Mouse (Mus musculus) midbrain, embryonic 14.5 days (tissue): ENCODE measurements around the gene Nexmif. TPM values are rescaled to one million over a fixed set of nuclear protein-coding genes. Genes with fewer than 3 reads are reported as not detected.
"Not testable (repeated sequence)": the region's sequence is repeated elsewhere in the genome, so short reads cannot be mapped to it uniquely, and the experiment has no call there.

Experiments used
- ATAC-seq: fragments of 200-750 bp; cut with Nextera tagmentation; 2 replicates; pipeline ENCODE4 v1.8.0; 2017; ENCODE audit warnings: moderate number of reproducible peaks, moderate library complexity; ENCODE audit not compliant: low FRiP score, low TSS enrichment
- DNase-seq: peaks from one replicate; pipeline ENCODE4 v3.0.0-alpha.2; 2015
- H3K27ac ChIP-seq: fragments of 300-500 bp; sonication (generic); replicated peaks from 2 replicates; pipeline ENCODE4 v1.5.1; 2014; ENCODE audit warnings: mild to moderate bottlenecking, low read depth, low read length, moderate library complexity
- H3K27me3 ChIP-seq: fragments of 300-500 bp; sonication (generic); 2 replicates; pipeline ENCODE4 v1.6.1; 2014; ENCODE audit warnings: low read length, control low read depth, mixed read lengths; ENCODE audit not compliant: control insufficient read depth, insufficient read depth
- H3K36me3 ChIP-seq: fragments of 300-500 bp; sonication (generic); 2 replicates; pipeline ENCODE4 v1.6.1; 2014; ENCODE audit warnings: low read length, control low read depth; ENCODE audit not compliant: control insufficient read depth, insufficient read depth
- H3K4me1 ChIP-seq: fragments of 300-500 bp; sonication (generic); 2 replicates; pipeline ENCODE4 v1.6.1; 2014; ENCODE audit warnings: mild to moderate bottlenecking, antibody characterized with exemption, low read length, control low read depth; ENCODE audit not compliant: control insufficient read depth, insufficient read depth
- H3K4me2 ChIP-seq: fragments of 300-500 bp; sonication (generic); 2 replicates; pipeline ENCODE4 v1.6.1; 2014; ENCODE audit warnings: mild to moderate bottlenecking, low read length, moderate library complexity
- H3K4me3 ChIP-seq: fragments of 300-500 bp; sonication (generic); replicated peaks from 2 replicates; pipeline ENCODE4 v1.5.1; 2014; ENCODE audit warnings: low read depth, low read length
- H3K9ac ChIP-seq: fragments of 300-500 bp; sonication (generic); replicated peaks from 2 replicates; pipeline ENCODE4 v1.6.1; 2014; ENCODE audit warnings: mild to moderate bottlenecking, low read length, moderate library complexity
- H3K9me3 ChIP-seq: fragments of 300-500 bp; sonication (generic); 2 replicates; pipeline ENCODE4 v1.6.1; 2016; ENCODE audit warnings: low read length, control low read depth, mixed read lengths; ENCODE audit not compliant: control insufficient read depth
- WGBS: fragments of 180-500 bp; shearing (Covaris S2); extraction: QIAGEN DNeasy Blood & Tissue Kit; methylation state at CpG from one replicate; pipeline ENCODE4 v1.1.7; 2014; 5-methylcytosine and 5-hydroxymethylcytosine counted together
- microRNA counts: library from miRNA; unstranded; fragments of <30 nt; microRNA quantifications from one replicate; lab custom pipeline; 2016
- microRNA-seq: library from miRNA; unstranded; fragments of <30 nt; microRNA quantifications from one replicate; pipeline ENCODE4, GENCODE M21; 2016
- polyA plus RNA-seq: library from polyadenylated mRNA; unstranded; fragments of >200 nt; fragmentation: Nextera tagmentation; extraction: Ambion mirVana; gene quantifications from 2 replicates; pipeline ENCODE4 v1.2.1, GENCODE M21; 2014

The Nexmif gene
- polyA plus RNA-seq, 1 experiment from 2014 or later: 19.1 TPM

GRCm38 (mm10) chrX:104150072-104150471, 50.9 kb downstream of the Nexmif start:
- Histone ChIP-seq H3K4me2 (no peak overlapping the region), H3K27ac (no peak overlapping the region), H3K27me3 (no peaks in the 10 kb centered on the region), H3K4me3 (no peak overlapping the region), H3K4me1 (no peaks in the 10 kb centered on the region), H3K9ac (no peak overlapping the region), H3K36me3 (no peaks in the 10 kb centered on the region), H3K9me3 (no peaks in the 10 kb centered on the region)
- ATAC-seq: no peak
- WGBS: 48% methylated on average over 1 of the region's 1 CpGs
- no peak for DNase-seq

DNA sequence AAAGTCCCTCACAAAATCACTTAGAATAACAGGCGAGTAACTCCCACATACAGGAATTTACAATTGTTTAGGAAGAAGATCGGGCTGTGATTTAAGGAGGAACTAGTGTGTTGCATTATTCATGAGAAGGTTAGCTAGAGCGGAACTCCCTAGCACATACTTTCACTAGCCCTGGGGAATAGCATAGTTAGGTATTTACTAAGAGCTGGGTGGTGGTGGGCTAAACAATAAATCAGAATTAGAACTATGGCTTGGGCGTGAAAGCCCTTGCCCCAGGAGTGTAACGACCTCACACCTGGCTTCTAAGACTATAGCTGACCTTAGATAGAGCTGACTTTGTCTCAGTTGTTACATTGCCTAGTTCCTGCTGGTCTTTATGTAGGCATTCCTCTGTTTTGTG, 85.7 kb downstream of the Nexmif start:
- H3K36me3 ChIP-seq, DNase-seq, H3K9me3 ChIP-seq, H3K9ac ChIP-seq, H3K4me3 ChIP-seq, H3K4me1 ChIP-seq, ATAC-seq, H3K4me2 ChIP-seq, H3K27me3 ChIP-seq, H3K27ac ChIP-seq: not testable (repeated sequence)
- WGBS: 70% methylated on average over 5 of the region's 5 CpGs

DNA sequence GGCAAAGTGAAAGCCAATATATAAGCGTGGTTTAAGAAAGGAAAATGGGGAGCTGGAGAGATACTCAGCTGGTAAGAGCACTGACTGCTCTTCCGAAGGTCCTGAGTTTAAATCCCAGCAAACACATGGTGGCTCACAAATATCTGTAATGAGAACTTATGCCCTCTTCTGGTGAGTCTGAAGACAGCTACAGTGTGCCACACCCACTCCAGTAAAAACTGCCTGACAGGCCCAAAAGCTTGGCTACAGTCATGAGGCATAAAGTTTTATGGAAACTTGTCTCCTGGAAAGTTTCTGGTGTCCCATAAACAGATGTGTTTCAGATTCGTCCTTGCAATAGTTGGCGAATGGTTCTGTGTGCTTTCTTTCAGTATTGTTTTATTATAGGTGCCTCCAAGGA, 86.4 kb downstream of the Nexmif start:
- no peaks in the 10 kb centered on the region for H3K9me3 ChIP-seq
- no peaks in the 10 kb centered on the region for H3K27me3 ChIP-seq
- no peak for ATAC-seq
- WGBS: 68% methylated on average over 4 of the region's 4 CpGs
- no peak overlapping the region for H3K4me3 ChIP-seq
- no peaks in the 10 kb centered on the region for H3K4me1 ChIP-seq
- H3K27ac ChIP-seq: no peak overlapping the region
- H3K36me3 ChIP-seq: no peaks in the 10 kb centered on the region
- no peak overlapping the region for H3K4me2 ChIP-seq
- H3K9ac ChIP-seq: no peak overlapping the region
- DNase-seq: no peak

GRCm38 (mm10) chrX:104054848-104055247, 146.1 kb downstream of the Nexmif start:
- ATAC-seq: no peak
- H3K9ac ChIP-seq: no peak overlapping the region
- H3K36me3 ChIP-seq: no peaks in the 10 kb centered on the region
- DNase-seq: no peak
- no peak overlapping the region for H3K4me3 ChIP-seq
- 60% methylated on average over 2 of the region's 2 CpGs for WGBS
- H3K9me3 ChIP-seq: no peaks in the 10 kb centered on the region
- H3K4me1 ChIP-seq: no peaks in the 10 kb centered on the region
- H3K27me3 ChIP-seq: 0 out of 2 replicates have a peak, but pooled peaks cover 4% of the 10 kb centered on the region
- no peak overlapping the region for H3K27ac ChIP-seq
- no peak overlapping the region for H3K4me2 ChIP-seq

DNA sequence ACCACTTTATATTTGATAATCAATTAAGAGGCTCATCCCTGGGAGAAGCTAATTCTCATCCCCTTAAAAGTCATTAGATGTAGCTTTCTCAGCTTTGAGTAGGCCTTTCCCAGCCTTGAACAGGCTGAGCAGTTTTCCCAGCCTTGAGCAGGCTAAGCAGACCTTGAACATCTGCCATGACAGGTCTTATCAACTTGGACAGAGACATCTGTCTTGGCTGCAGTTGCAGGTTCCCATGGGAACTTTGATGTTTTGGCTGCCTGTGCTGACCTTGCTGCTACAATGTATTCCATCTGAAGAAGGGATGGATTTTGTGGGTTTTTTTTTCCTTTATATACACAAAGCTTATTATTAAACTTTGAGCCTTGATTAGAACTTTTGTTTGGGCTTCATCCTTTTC, 160.7 kb downstream of the Nexmif start:
- H3K36me3 ChIP-seq: no peaks in the 10 kb centered on the region
- H3K9ac ChIP-seq: no peak overlapping the region
- H3K4me3 ChIP-seq: no peak overlapping the region
- no peak for DNase-seq
- no peaks in the 10 kb centered on the region for H3K9me3 ChIP-seq
- no peak for ATAC-seq
- H3K4me2 ChIP-seq: no peak overlapping the region
- no peak overlapping the region for H3K27ac ChIP-seq
- H3K27me3 ChIP-seq: peaks cover 4% of the 10 kb centered on the region; the same call in 1 of the 2 replicates
- H3K4me1 ChIP-seq: no peaks in the 10 kb centered on the region

DNA sequence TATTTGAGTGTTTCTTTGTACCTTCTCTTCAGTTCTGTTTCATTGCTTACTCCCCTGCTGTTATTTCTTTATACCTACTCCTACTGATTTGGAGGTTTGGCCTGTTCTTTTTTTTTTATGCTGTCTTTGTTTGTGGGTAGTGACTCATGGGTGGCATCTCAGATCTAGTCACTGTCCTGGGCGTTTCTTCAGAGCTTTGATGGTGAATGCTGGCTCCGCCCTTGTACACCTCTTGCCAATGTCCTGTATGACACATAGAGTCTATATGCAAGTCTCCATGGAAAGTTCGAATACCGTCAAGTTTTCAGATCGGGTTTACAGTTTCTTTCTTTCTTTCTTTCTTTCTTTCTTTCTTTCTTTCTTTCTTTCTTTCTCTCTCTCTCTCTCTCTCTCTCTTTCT, 167.1 kb downstream of the Nexmif start:
- Histone ChIP-seq H3K27me3 (peaks cover 7% of the 10 kb centered on the region; the same call in 1 of the 2 replicates), H3K9ac (no peak overlapping the region), H3K4me3 (no peak overlapping the region), H3K27ac (no peak overlapping the region), H3K4me2 (no peak overlapping the region), H3K36me3 (no peaks in the 10 kb centered on the region), H3K4me1 (no peaks in the 10 kb centered on the region), H3K9me3 (no peaks in the 10 kb centered on the region)
- ATAC-seq (no peak), DNase-seq (no peak)
- 77% methylated on average over 5 of the region's 5 CpGs for WGBS

DNA sequence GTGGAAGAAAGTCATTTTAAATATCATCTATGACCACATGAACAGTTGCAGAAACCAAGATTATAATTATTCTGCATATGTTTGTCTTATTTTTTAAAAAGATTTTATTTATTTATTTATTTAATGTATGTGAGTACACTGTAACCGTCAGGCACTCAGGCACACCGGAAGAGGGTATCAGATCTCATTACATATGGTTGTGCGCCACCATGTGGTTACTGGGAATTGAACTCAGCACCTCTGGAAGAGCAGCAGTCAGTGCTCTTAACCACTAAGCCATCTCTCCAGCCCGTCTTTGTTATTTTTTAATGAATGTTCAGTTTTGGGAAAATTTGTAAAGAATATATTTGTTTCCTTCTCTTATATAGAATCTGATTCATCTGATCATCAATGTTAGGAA, 168.2 kb downstream of the Nexmif start:
- Histone ChIP-seq H3K4me1 (no peaks in the 10 kb centered on the region), H3K27ac (no peak overlapping the region), H3K9me3 (no peaks in the 10 kb centered on the region), H3K9ac (no peak overlapping the region), H3K4me3 (no peak overlapping the region), H3K36me3 (no peaks in the 10 kb centered on the region), H3K27me3 (peaks cover 5% of the 10 kb centered on the region; the same call in 1 of the 2 replicates), H3K4me2 (no peak overlapping the region)
- 53% methylated on average over 4 of the region's 4 CpGs for WGBS
- DNase-seq (peak; percentile 13), ATAC-seq (no peak)

MicroRNA genes within 50 kb of the gene (microRNA counts, 519-probe panel; counts per million panel counts)
- microRNA mmu-miR-672 (lab: Ali Mortazavi, UCI): 4,443 counts per million, percentile 34 among the panel's probes with 10 or more counts

Small RNA genes lying within 50 kb of the gene (microRNA-seq; reads per million reads assigned to microRNA genes)
- gene Gm24993: not detected
- 354 reads per million, percentile 68 among the genes with 10 or more reads in this experiment for gene Mir672

Other genes with a start within 250 kb of the Nexmif start
- 25.0 and 35.3 TPM in 2 replicates for gene Rlim, start 219.9 kb downstream of the Nexmif start, polyA plus RNA-seq
- 9.3 and 13.6 TPM in 2 replicates for gene Abcb7, start 212.7 kb upstream of the Nexmif start, polyA plus RNA-seq